Mouse (Mus musculus) liver, adult 2 months (tissue): ENCODE measurements around the gene Fgfr1op.

Source experiments
- CTCF ChIP-seq: fragments of 200-500 bp; IDR thresholded peaks from 2 replicates; pipeline ENCODE4 v1.5.1; 2011; ENCODE audit warnings: low read depth, low read length, control low read depth
- POLR2A ChIP-seq: fragments of 200-500 bp; IDR thresholded peaks from 2 replicates; pipeline ENCODE4 v1.6.1; 2011; ENCODE audit warnings: low read length, control low read depth; ENCODE audit not compliant: insufficient read depth; ENCODE audit errors: extremely low read depth

DNA sequence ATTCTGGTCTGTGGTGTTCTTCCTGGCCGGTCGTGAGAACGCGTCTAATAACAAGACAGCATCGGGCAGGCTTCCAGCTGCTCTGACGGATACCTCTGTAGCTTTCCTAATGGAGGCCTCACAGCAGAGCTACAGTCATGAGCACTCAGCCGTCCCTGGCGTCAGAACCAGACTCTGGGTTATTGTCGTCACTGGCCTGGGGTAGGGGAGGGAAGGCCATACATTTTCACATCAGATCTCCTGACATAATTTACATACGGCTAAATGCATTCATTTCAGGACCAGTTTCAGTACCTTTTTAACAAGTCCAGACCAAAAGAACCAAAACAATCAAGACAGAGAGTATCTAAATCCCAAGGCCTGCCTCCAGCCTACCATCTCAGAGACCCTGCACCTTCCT, 57.9 kb downstream of the Fgfr1op start:
- TF ChIP-seq CTCF (no peak), POLR2A (no peak)
